Mouse (Mus musculus) testis, adult 2 months (tissue): ENCODE results near the gene Akr1a1. TPM values are rescaled to one million over a fixed set of nuclear protein-coding genes. Genes with fewer than 3 reads are reported as not detected.

Source experiments
- H3K27ac ChIP-seq: fragments of 200-500 bp; 2 replicates; pipeline ENCODE4 v1.5.1; 2012; ENCODE audit warnings: low read depth, low read length; ENCODE audit not compliant: control insufficient read depth, insufficient read depth
- H3K27me3 ChIP-seq: fragments of 200-500 bp; 2 replicates; pipeline ENCODE4 v1.6.1; 2012; ENCODE audit warnings: mild to moderate bottlenecking, low read length, moderate library complexity; ENCODE audit not compliant: control insufficient read depth, insufficient read depth
- H3K36me3 ChIP-seq: fragments of 200-500 bp; 2 replicates; pipeline ENCODE4 v1.6.1; 2012; ENCODE audit warnings: mild to moderate bottlenecking, low read length; ENCODE audit not compliant: control insufficient read depth, insufficient read depth
- H3K4me1 ChIP-seq: fragments of 200-500 bp; 2 replicates; pipeline ENCODE4 v1.6.1; 2012; ENCODE audit warnings: low read length; ENCODE audit not compliant: control insufficient read depth, insufficient read depth
- H3K4me3 ChIP-seq: fragments of 200-500 bp; 2 replicates; pipeline ENCODE4 v1.5.1; 2012; ENCODE audit warnings: low read depth, mild to moderate bottlenecking, low read length, moderate library complexity, mixed read lengths; ENCODE audit not compliant: control insufficient read depth
- CTCF ChIP-seq: fragments of 200-500 bp; IDR thresholded peaks from 2 replicates; pipeline ENCODE4 v1.5.1; 2012; ENCODE audit warnings: low read depth, mild to moderate bottlenecking, inconsistent platforms, low read length, moderate library complexity; ENCODE audit not compliant: control insufficient read depth, insufficient read depth, insufficient replicate concordance
- POLR2A ChIP-seq: fragments of 200-500 bp; IDR thresholded peaks from 2 replicates; pipeline ENCODE4 v1.6.1; 2012; ENCODE audit warnings: low read depth, mild to moderate bottlenecking, inconsistent platforms, low read length, moderate library complexity; ENCODE audit not compliant: control insufficient read depth
- polyA plus RNA-seq: library from polyadenylated mRNA; depleted of rRNA; stranded (reverse); fragments of >200 nt; gene quantifications from 2 replicates; pipeline ENCODE4 v1.2.3, GENCODE M21; 2012; rRNA removed

Akr1a1 gene
- 103 and 109 TPM in 2 replicates for polyA plus RNA-seq

GRCm38 (mm10) chr4:116650924-116651796, at the start of gene Akr1a1:
Akr1a1 (minus strand) TSS chr4:116651680.
- TF ChIP-seq POLR2A (peak; percentile 91), CTCF (no peak)
- peak within 1 kb of the TSS; percentile 88 for H3K27ac ChIP-seq
- H3K4me3 ChIP-seq: peak within 1 kb of the TSS; percentile 92
- peaks cover 5% of the 10 kb centered on the region; the same call in 1 of the 2 replicates for H3K4me1 ChIP-seq
- no peaks in the 10 kb centered on the region for H3K36me3 ChIP-seq
- H3K27me3 ChIP-seq: no peaks in the 10 kb centered on the region

DNA sequence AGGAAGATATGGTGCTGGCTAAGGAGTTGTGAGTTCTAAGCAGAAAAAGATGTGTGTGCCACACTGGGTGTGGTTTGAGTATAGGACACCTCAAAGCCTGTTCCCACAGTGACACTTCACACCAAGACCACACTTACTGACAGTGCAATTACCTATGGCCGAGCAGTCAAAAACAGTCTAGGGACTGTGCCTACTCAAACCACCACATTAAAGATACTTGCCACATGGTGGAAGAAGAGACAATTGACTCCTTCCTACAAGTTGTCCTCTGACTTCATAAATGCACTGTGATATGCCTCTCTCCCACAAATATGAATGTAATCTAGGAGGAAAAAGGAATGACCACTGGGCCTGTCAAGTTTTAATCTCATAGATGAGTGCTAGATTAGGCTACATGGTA, 49.5 kb upstream of the Akr1a1 start:
- no peak overlapping the region for H3K4me3 ChIP-seq
- H3K4me1 ChIP-seq: no peaks in the 10 kb centered on the region
- TF ChIP-seq CTCF: no peak
- TF ChIP-seq POLR2A: no peak
- H3K27ac ChIP-seq: no peak overlapping the region
- no peaks in the 10 kb centered on the region for H3K36me3 ChIP-seq
- no peaks in the 10 kb centered on the region for H3K27me3 ChIP-seq

DNA sequence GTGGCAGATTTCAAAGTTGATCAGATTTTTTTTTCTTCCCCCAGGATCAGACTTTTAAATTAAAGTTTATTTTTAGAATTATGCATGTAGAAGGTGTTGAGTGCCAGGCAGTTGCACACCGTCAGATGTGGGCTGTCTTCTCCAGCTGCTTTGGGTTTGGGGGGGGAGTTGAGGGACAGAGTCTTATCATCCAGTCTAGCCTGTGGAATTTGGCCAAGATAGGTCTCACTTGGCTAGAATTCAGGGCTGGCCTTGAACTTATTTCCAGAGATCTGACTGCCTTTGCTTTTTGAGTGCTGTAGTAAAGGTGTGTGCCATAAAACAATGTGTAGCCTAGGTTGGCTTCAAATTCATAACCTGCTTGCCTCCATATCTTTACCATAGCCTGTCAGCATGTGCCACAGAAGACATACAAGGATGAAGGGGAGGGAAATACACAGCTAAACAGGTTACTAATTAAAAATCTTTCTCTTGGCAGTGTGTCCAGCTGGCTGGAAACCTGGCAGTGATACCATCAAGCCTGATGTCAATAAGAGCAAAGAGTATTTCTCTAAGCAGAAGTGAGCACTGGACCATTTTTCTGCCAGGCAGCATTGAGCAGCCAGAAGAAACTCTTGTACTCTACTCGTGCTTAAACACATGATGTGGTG, 47.3 kb upstream of the Akr1a1 start:
- TF ChIP-seq POLR2A (no peak), CTCF (no peak)
- Histone ChIP-seq H3K27ac (no peak overlapping the region), H3K4me1 (no peaks in the 10 kb centered on the region), H3K27me3 (no peaks in the 10 kb centered on the region), H3K4me3 (no peak overlapping the region), H3K36me3 (no peaks in the 10 kb centered on the region)

- no peak for TF ChIP-seq CTCF
- TF ChIP-seq POLR2A: no peak
- Histone ChIP-seq H3K4me3 (no peak overlapping the region), H3K4me1 (no peaks in the 10 kb centered on the region), H3K27me3 (no peaks in the 10 kb centered on the region), H3K27ac (no peak overlapping the region), H3K36me3 (0 out of 2 replicates have a peak, but pooled peaks cover 2% of the 10 kb centered on the region)
Measured at GRCm38 (mm10) chr4:116693785-116694184, 42.3 kb upstream of the Akr1a1 start.

- Histone ChIP-seq H3K27me3 (no peaks in the 10 kb centered on the region), H3K27ac (no peak overlapping the region), H3K4me1 (no peaks in the 10 kb centered on the region; the same call in 1 of the 2 replicates), H3K36me3 (0 out of 2 replicates have a peak, but pooled peaks cover 2% of the 10 kb centered on the region), H3K4me3 (no peak overlapping the region)
- TF ChIP-seq CTCF (no peak), POLR2A (no peak)
Measured at GRCm38 (mm10) chr4:116692146-116692545, 40.7 kb upstream of the Akr1a1 start.

- no peaks in the 10 kb centered on the region for H3K27me3 ChIP-seq
- H3K4me3 ChIP-seq: no peak overlapping the region
- H3K4me1 ChIP-seq: peaks cover 10% of the 10 kb centered on the region
- no peak overlapping the region for H3K27ac ChIP-seq
- 0 out of 2 replicates have a peak, but pooled peaks cover 2% of the 10 kb centered on the region for H3K36me3 ChIP-seq
- TF ChIP-seq CTCF (no peak), POLR2A (no peak)
Measured at GRCm38 (mm10) chr4:116689309-116689876, 37.9 kb upstream of the Akr1a1 start.

- no peaks in the 10 kb centered on the region for H3K27me3 ChIP-seq
- TF ChIP-seq CTCF (no peak), POLR2A (no peak)
- peaks cover 10% of the 10 kb centered on the region for H3K4me1 ChIP-seq
- H3K4me3 ChIP-seq: no peak overlapping the region; the same call in 1 of the 2 replicates
- H3K27ac ChIP-seq: no peak overlapping the region; the same call in 1 of the 2 replicates
- no peaks in the 10 kb centered on the region for H3K36me3 ChIP-seq
Measured at GRCm38 (mm10) chr4:116687041-116687440, 35.6 kb upstream of the Akr1a1 start.
